Mouse (Mus musculus) liver, postnatal 0 days (tissue): Measurements from ENCODE around the gene Rnf135. TPM values are rescaled to one million over a fixed set of nuclear protein-coding genes. Genes with fewer than 3 reads are reported as not detected.
A peak's percentile ranks its signal among the peaks of the same experiment; 100 is the strongest.

Experiments used
- ATAC-seq: fragments of 200-750 bp; cut with Nextera tagmentation; 2 replicates; pipeline ENCODE4 v1.8.0; 2017; ENCODE audit warnings: mild to moderate bottlenecking, moderate library complexity
- DNase-seq: peaks from one replicate; pipeline ENCODE4 v3.0.0-alpha.2; 2016
- H3K27ac ChIP-seq: fragments of 300-500 bp; sonication (generic); 2 replicates; pipeline ENCODE4 v1.5.1; 2014; ENCODE audit warnings: antibody characterized with exemption, moderate library complexity, mild to moderate bottlenecking, low read depth
- H3K27me3 ChIP-seq: fragments of 300-500 bp; sonication (generic); 2 replicates; pipeline ENCODE4 v1.6.1; 2014; ENCODE audit warnings: low read length, control low read depth, mixed read lengths; ENCODE audit not compliant: insufficient read depth
- H3K36me3 ChIP-seq: fragments of 300-500 bp; sonication (generic); replicated peaks from 2 replicates; pipeline ENCODE4 v1.6.1; 2014; ENCODE audit warnings: mild to moderate bottlenecking, control low read depth, low read length, moderate library complexity, mixed read lengths; ENCODE audit not compliant: insufficient read depth
- H3K4me1 ChIP-seq: fragments of 300-500 bp; sonication (generic); 2 replicates; pipeline ENCODE4 v1.6.1; 2014; ENCODE audit warnings: antibody characterized with exemption, mild to moderate bottlenecking, control low read depth; ENCODE audit not compliant: insufficient read depth
- H3K4me2 ChIP-seq: fragments of 300-500 bp; sonication (generic); 2 replicates; pipeline ENCODE4 v1.6.1; 2014; ENCODE audit warnings: low read depth, mild to moderate bottlenecking, low read length, moderate library complexity, mixed read lengths
- H3K4me3 ChIP-seq: fragments of 300-500 bp; sonication (generic); 2 replicates; pipeline ENCODE4 v1.5.1; 2014; ENCODE audit warnings: low read depth, low read length
- H3K9ac ChIP-seq: fragments of 300-500 bp; sonication (generic); replicated peaks from 2 replicates; pipeline ENCODE4 v1.6.1; 2014; ENCODE audit warnings: mild to moderate bottlenecking, moderate library complexity
- H3K9me3 ChIP-seq: fragments of 300-500 bp; sonication (generic); 2 replicates; pipeline ENCODE4 v1.6.1; 2016; ENCODE audit warnings: mild to moderate bottlenecking, control low read depth, low read length, mixed read lengths
- CTCF ChIP-seq: sonication (generic); IDR thresholded peaks from 2 replicates; pipeline ENCODE4 v1.5.1; 2016; ENCODE audit warnings: antibody characterized with exemption, low read depth
- EP300 ChIP-seq: IDR thresholded peaks from 2 replicates; pipeline ENCODE4 v1.6.1; 2016; ENCODE audit warnings: antibody characterized with exemption, low read depth, mild to moderate bottlenecking
- WGBS: fragments of 180-500 bp; shearing (Covaris S2); extraction: QIAGEN DNeasy Blood & Tissue Kit; methylation state at CpG from one replicate; pipeline ENCODE4 v1.1.7; 2014; ENCODE audit not compliant: insufficient replicate concordance; 5-methylcytosine and 5-hydroxymethylcytosine counted together
- polyA plus RNA-seq: library from polyadenylated mRNA; unstranded; fragments of >200 nt; fragmentation: Nextera tagmentation; extraction: Ambion mirVana; gene quantifications from 2 replicates; pipeline ENCODE4 v1.2.1, GENCODE M21; 2015

Gene Rnf135
- polyA plus RNA-seq, 1 experiment from 2014 or later: 7.7 TPM

GRCm38 (mm10) chr11:80202296-80202695 is 18.6 kb downstream of the Rnf135 start:
- TF ChIP-seq EP300 (no peak), CTCF (no peak)
- no peak overlapping the region for H3K4me3 ChIP-seq
- H3K9ac ChIP-seq: peak overlapping the region; percentile 44; the same call in 1 of the 2 replicates
- H3K9me3 ChIP-seq: no peaks in the 10 kb centered on the region
- peak; percentile 55 for ATAC-seq
- H3K4me1 ChIP-seq: peaks cover 2% of the 10 kb centered on the region; the same call in 1 of the 2 replicates
- peak overlapping the region; percentile 36 for H3K4me2 ChIP-seq
- 55% methylated on average over 6 of the region's 6 CpGs for WGBS
- peak overlapping the region; percentile 86 for H3K27ac ChIP-seq
- DNase-seq: no peak
- H3K27me3 ChIP-seq: no peaks in the 10 kb centered on the region
- peaks cover 5% of the 10 kb centered on the region; the same call in 1 of the 2 replicates for H3K36me3 ChIP-seq

DNA sequence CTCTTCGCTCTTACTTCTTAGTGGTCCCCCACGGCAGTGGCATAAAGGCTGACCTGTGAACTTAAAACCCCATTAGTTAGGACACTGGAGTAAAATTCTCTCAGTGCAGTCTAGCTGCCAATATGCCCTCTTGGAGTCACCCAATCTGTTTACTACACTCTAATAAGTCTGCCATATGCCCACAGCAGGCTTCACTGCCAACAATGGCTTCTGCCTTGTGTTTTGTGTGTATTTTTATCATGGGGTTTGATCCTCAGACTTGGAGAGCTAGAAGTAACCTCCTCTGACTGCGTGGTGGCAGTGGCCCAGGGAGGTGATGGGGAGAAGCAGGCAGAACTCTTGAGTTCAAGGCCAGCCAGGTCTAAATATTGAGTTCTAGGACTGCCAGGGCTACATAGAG is 20.4 kb downstream of the Rnf135 start:
- Histone ChIP-seq H3K27ac (no peak overlapping the region), H3K4me1 (peaks cover 2% of the 10 kb centered on the region; the same call in 1 of the 2 replicates), H3K27me3 (no peaks in the 10 kb centered on the region), H3K9ac (no peak overlapping the region), H3K9me3 (no peaks in the 10 kb centered on the region), H3K4me3 (no peak overlapping the region), H3K4me2 (no peak overlapping the region), H3K36me3 (no peaks in the 10 kb centered on the region; the same call in 1 of the 2 replicates)
- TF ChIP-seq CTCF: no peak
- no peak for TF ChIP-seq EP300
- ATAC-seq (no peak), DNase-seq (no peak)
- WGBS: 75% methylated on average over 3 of the region's 3 CpGs

DNA sequence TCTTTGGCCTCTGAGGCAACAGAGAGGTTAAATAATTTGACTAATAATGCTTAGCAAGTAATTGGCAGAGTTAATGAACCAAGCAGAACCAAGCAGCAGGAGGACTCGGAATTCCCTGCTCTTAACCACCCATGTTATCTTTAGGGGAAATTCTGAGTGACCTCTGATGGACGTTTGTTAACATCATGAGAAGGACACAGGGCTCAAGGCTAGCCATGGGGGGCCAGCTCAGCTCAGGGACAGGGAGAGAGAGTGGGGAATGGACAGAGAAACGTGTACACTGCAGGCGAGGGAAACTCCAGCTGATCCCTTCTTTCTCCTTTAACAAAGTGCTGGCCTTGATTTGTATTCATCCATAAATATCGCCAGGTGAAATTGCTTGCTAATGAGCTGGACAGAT is 21.3 kb downstream of the Rnf135 start:
- Histone ChIP-seq H3K36me3 (no peaks in the 10 kb centered on the region), H3K27me3 (no peaks in the 10 kb centered on the region), H3K27ac (no peak overlapping the region), H3K9ac (no peak overlapping the region), H3K4me2 (no peak overlapping the region), H3K9me3 (no peaks in the 10 kb centered on the region), H3K4me3 (no peak overlapping the region), H3K4me1 (peaks cover 3% of the 10 kb centered on the region)
- 60% methylated on average over 5 of the region's 5 CpGs for WGBS
- DNase-seq (no peak), ATAC-seq (no peak)
- TF ChIP-seq CTCF (no peak), EP300 (no peak)

DNA sequence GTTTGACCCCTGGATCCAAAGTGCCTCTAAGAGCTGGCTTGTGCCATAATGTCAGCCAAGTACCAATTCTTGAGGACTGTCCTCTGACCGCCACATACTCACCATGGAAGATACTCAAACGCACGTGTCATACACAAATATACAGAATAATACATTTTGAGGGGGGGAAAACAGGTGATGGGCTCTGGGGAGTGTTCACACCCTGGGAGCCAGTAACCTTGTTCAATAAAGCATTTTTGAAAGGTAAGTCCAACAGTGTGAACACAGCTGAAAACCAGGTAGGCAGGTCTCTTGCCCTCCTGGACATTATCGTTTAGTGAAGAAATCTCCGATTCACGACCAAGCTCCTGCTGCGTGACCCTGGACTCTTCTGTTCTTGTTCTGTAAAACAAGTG is 24.8 kb downstream of the Rnf135 start:
- ATAC-seq (no peak; the same call in 1 of the 2 replicates), DNase-seq (no peak)
- H3K36me3 ChIP-seq: 0 out of 2 replicates have a peak, but pooled peaks cover 2% of the 10 kb centered on the region
- no peaks in the 10 kb centered on the region for H3K27me3 ChIP-seq
- H3K4me3 ChIP-seq: no peak overlapping the region
- no peak overlapping the region for H3K27ac ChIP-seq
- TF ChIP-seq CTCF: no peak
- no peak; the same call in 1 of the 2 replicates for TF ChIP-seq EP300
- peaks cover 10% of the 10 kb centered on the region for H3K4me1 ChIP-seq
- peak overlapping the region; percentile 47 for H3K4me2 ChIP-seq
- no peak overlapping the region for H3K9ac ChIP-seq
- WGBS: 38% methylated on average over 7 of the region's 7 CpGs
- H3K9me3 ChIP-seq: no peaks in the 10 kb centered on the region

DNA sequence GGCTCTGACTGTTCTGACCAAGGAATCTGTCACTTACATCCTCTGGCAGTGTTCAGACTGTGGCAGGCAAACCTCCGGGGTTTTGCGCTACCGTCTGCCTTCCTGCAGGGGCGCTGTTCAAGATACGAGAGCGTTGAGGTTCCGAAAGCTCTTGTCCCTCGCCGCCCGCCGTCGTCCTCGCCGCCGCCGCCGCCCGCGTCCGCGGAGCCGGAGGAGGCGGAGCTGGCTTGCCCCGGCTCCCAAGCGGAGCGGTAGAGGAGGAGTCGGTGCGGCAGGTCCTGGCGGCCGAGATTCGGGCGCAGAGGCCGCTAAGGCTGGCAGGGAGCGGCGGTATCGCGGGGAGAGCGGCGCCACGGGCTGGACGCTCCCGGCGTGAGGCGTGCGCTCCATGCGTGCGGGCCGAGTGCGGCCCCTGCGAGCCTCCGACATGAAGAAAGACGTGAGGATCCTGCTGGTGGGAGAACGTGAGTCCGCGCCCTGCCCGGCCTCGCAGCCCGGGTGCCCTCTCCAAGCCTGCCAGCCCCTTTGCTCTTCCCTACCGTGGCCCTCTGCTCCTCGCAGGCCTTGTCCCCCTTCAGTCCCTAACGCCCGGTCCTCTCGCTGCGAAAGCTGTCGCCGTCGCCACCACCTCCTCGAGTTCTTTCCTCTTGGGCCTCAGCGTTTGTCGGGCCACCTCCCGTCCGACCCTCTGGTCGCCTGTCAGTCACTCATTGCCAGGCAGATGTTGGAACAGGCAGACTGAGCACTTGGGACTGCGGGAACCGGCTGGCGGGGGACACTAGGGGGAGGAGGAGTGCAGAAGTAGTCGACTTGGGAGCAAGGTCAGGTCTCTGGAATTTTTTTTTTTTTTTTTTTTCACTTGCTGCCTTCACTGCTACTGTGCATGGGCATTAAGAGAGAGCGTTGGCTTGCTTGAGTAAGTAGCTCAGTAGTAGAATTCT is 25.5 kb downstream of the Rnf135 start, which contains the start of gene Rhot1:
Gene Rhot1 (plus strand): TSS at position 160 of the 941 bp plus-strand sequence.
- peak within 1 kb of the TSS; percentile 91 for H3K9ac ChIP-seq
- no peaks in the 10 kb centered on the region for H3K27me3 ChIP-seq
- TF ChIP-seq EP300 (no peak), CTCF (peak; percentile 95)
- H3K36me3 ChIP-seq: 0 out of 2 replicates have a peak, but pooled peaks cover 2% of the 10 kb centered on the region
- DNase-seq (peak; percentile 98), ATAC-seq (peak; percentile 97)
- 3% methylated on average over 62 of the region's 78 CpGs for WGBS
- peaks cover 10% of the 10 kb centered on the region for H3K4me1 ChIP-seq
- no peaks in the 10 kb centered on the region for H3K9me3 ChIP-seq
- H3K4me2 ChIP-seq: peak within 1 kb of the TSS; percentile 73
- peak within 1 kb of the TSS; percentile 86 for H3K4me3 ChIP-seq
- peak within 1 kb of the TSS; percentile 98 for H3K27ac ChIP-seq

- H3K36me3 ChIP-seq: 0 out of 2 replicates have a peak, but pooled peaks cover 2% of the 10 kb centered on the region
- H3K9me3 ChIP-seq: no peaks in the 10 kb centered on the region
- no peaks in the 10 kb centered on the region for H3K27me3 ChIP-seq
- peak overlapping the region; percentile 86 for H3K4me3 ChIP-seq
- ATAC-seq (no peak), DNase-seq (no peak)
- H3K9ac ChIP-seq: peak overlapping the region; percentile 91
- peak overlapping the region; percentile 73 for H3K4me2 ChIP-seq
- H3K27ac ChIP-seq: peak overlapping the region; percentile 98; the same call in 1 of the 2 replicates
- no peak for TF ChIP-seq EP300
- TF ChIP-seq CTCF: no peak
- WGBS: 14% methylated on average over 6 of the region's 6 CpGs
- peaks cover 15% of the 10 kb centered on the region for H3K4me1 ChIP-seq
These were observed 26.7 kb downstream of the Rnf135 start for GRCm38 (mm10) chr11:80210321-80210720.
